Mouse (Mus musculus) MEL (cell line): ENCODE results near the gene Car2. TPM values are rescaled to one million over a fixed set of nuclear protein-coding genes. Genes with fewer than 3 reads are reported as not detected.

Source experiments
- DNase-seq: peaks from one replicate; pipeline ENCODE4 v3.0.0; 2011; ENCODE audit warnings: low read depth, low spot score
- H3K27ac ChIP-seq: 2 replicates; pipeline ENCODE4 v1.5.1; 2012; ENCODE audit warnings: low read depth, mild to moderate bottlenecking, control low read depth, low read length, moderate library complexity; ENCODE audit not compliant: control insufficient read depth
- H3K27me3 ChIP-seq, 2 experiments: fragments of 150-350 bp in 1 of 2; sonication (generic) in 1 of 2; 2 replicates each; pipeline ENCODE4 v1.6.1; 2012; ENCODE audit warnings: low read length in 2 of 2, mild to moderate bottlenecking in 2 of 2, improper control_type of control experiment in 1 of 2, moderate library complexity in 1 of 2; ENCODE audit not compliant: insufficient read depth in 2 of 2, control insufficient read depth in 1 of 2
- H3K36me3 ChIP-seq, 2 experiments: 2 replicates each; pipeline ENCODE4 v1.6.1; 2012 to 2014; ENCODE audit warnings: low read length in 2 of 2, improper control_type of control experiment in 1 of 2, inconsistent platforms in 1 of 2, mild to moderate bottlenecking in 1 of 2; ENCODE audit not compliant: insufficient read depth in 2 of 2, control insufficient read depth in 1 of 2
- H3K4me1 ChIP-seq, 2 experiments: fragments of 150-350 bp in 1 of 2; sonication (generic) in 1 of 2; 2 replicates each; pipeline ENCODE4 v1.6.1; 2012; ENCODE audit warnings: low read length in 2 of 2, improper control_type of control experiment in 1 of 2, mild to moderate bottlenecking in 1 of 2; ENCODE audit not compliant: insufficient read depth in 2 of 2, control insufficient read depth in 1 of 2
- H3K4me3 ChIP-seq, 2 experiments: fragments of 150-350 bp in 1 of 2; sonication (generic) in 1 of 2; 2 replicates each; pipeline ENCODE4 v1.5.1; 2012; ENCODE audit warnings: low read depth in 2 of 2, low read length in 2 of 2, mild to moderate bottlenecking in 2 of 2, moderate library complexity in 2 of 2, control low read depth in 1 of 2, improper control_type of control experiment in 1 of 2; ENCODE audit not compliant: control insufficient read depth in 1 of 2, insufficient read depth in 1 of 2
- H3K79me2 ChIP-seq: 2 replicates; pipeline ENCODE4 v1.6.1; 2012; ENCODE audit warnings: mild to moderate bottlenecking, low read length, moderate library complexity; ENCODE audit not compliant: control insufficient read depth, poor library complexity, insufficient read depth
- H3K9ac ChIP-seq: 2 replicates; pipeline ENCODE4 v1.6.1; 2012; ENCODE audit warnings: low read depth, mild to moderate bottlenecking, control low read depth, low read length, moderate library complexity; ENCODE audit not compliant: control insufficient read depth, poor library complexity, severe bottlenecking
- H3K9me3 ChIP-seq: fragments of 150-350 bp; sonication (generic); replicated peaks from 2 replicates; pipeline ENCODE4 v1.6.1; 2012; ENCODE audit warnings: mild to moderate bottlenecking, low read length, improper control_type of control experiment, moderate library complexity; ENCODE audit not compliant: insufficient read depth
- BHLHE40 ChIP-seq: IDR thresholded peaks from 2 replicates; pipeline ENCODE4 v1.6.1; 2012; ENCODE audit warnings: low read depth, mild to moderate bottlenecking, inconsistent platforms, low read length, improper control_type of control experiment, borderline replicate concordance
- CHD1 ChIP-seq: IDR thresholded peaks from 2 replicates; pipeline ENCODE4 v1.6.1; 2012; ENCODE audit warnings: low read depth, mild to moderate bottlenecking, inconsistent platforms, low read length, improper control_type of control experiment
- CHD2 ChIP-seq: IDR thresholded peaks from 2 replicates; pipeline ENCODE4 v1.6.1; 2011; ENCODE audit warnings: low read length, improper control_type of control experiment
- CTCF ChIP-seq, 3 experiments: IDR thresholded peaks in 2 of 3; conservative IDR thresholded peaks in 1 of 3; 2 replicates each; pipeline ENCODE4 v1.5.1; 2011 to 2012; ENCODE audit warnings: low read length in 3 of 3, low read depth in 2 of 3, mild to moderate bottlenecking in 2 of 3, improper control_type of control experiment in 1 of 3, inconsistent platforms in 1 of 3, mixed read lengths in 1 of 3, moderate library complexity in 1 of 3; ENCODE audit not compliant: control insufficient read depth in 1 of 3, insufficient read depth in 1 of 3, poor library complexity in 1 of 3, severe bottlenecking in 1 of 3
- E2F4 ChIP-seq: IDR thresholded peaks from 2 replicates; pipeline ENCODE4 v1.6.1; 2011; ENCODE audit warnings: low read depth, low read length, improper control_type of control experiment, borderline replicate concordance
- ELF1 ChIP-seq: IDR thresholded peaks from 2 replicates; pipeline ENCODE4 v1.6.1; 2014; ENCODE audit warnings: low read depth, mild to moderate bottlenecking, inconsistent platforms, low read length, improper control_type of control experiment, moderate library complexity
- EP300 ChIP-seq, 2 experiments: IDR thresholded peaks; 2 replicates each; pipeline ENCODE4 v1.6.1; 2011; ENCODE audit warnings: improper control_type of control experiment in 2 of 2, low read length in 2 of 2, low read depth in 1 of 2, mild to moderate bottlenecking in 1 of 2
- ETS1 ChIP-seq: IDR thresholded peaks from 2 replicates; pipeline ENCODE4 v1.6.1; 2012; ENCODE audit warnings: low read depth, mild to moderate bottlenecking, inconsistent platforms, low read length, improper control_type of control experiment, moderate library complexity
- GABPA ChIP-seq: IDR thresholded peaks from 2 replicates; pipeline ENCODE4 v1.6.1; 2012; ENCODE audit warnings: low read depth, mild to moderate bottlenecking, inconsistent platforms, low read length, improper control_type of control experiment, moderate library complexity
- HCFC1 ChIP-seq: IDR thresholded peaks from 2 replicates; pipeline ENCODE4 v1.6.1; 2012; ENCODE audit warnings: low read depth, mild to moderate bottlenecking, inconsistent platforms, low read length, improper control_type of control experiment, moderate library complexity
- JUND ChIP-seq: IDR thresholded peaks from 2 replicates; pipeline ENCODE4 v1.6.1; 2011; ENCODE audit warnings: low read depth, mild to moderate bottlenecking, improper control_type of control experiment, low read length
- KAT2A ChIP-seq: conservative IDR thresholded peaks from 2 replicates; pipeline ENCODE4 v1.6.1; 2012; ENCODE audit warnings: low read depth, low read length, improper control_type of control experiment, inconsistent platforms
- MAFK ChIP-seq: IDR thresholded peaks from 2 replicates; pipeline ENCODE4 v1.6.1; 2011; ENCODE audit warnings: low read depth, mild to moderate bottlenecking, low read length, improper control_type of control experiment, borderline replicate concordance
- MAX ChIP-seq: IDR thresholded peaks from 2 replicates; pipeline ENCODE4 v1.6.1; 2011; ENCODE audit warnings: low read length, improper control_type of control experiment
- MAZ ChIP-seq: IDR thresholded peaks from 2 replicates; pipeline ENCODE4 v1.6.1; 2012; ENCODE audit warnings: low read depth, mild to moderate bottlenecking, inconsistent platforms, low read length, improper control_type of control experiment
- MEF2A ChIP-seq: IDR thresholded peaks from 2 replicates; pipeline ENCODE4 v1.6.1; 2014; ENCODE audit warnings: low read depth, mild to moderate bottlenecking, inconsistent platforms, low read length, improper control_type of control experiment; ENCODE audit not compliant: poor library complexity, insufficient replicate concordance, severe bottlenecking; ENCODE audit errors: extremely low read depth
- MXI1 ChIP-seq: IDR thresholded peaks from 2 replicates; pipeline ENCODE4 v1.6.1; 2011; ENCODE audit warnings: mild to moderate bottlenecking, low read depth, low read length, improper control_type of control experiment
- MYB ChIP-seq: IDR thresholded peaks from 2 replicates; pipeline ENCODE4 v1.6.1; 2011; ENCODE audit warnings: mild to moderate bottlenecking, low read depth, low read length, improper control_type of control experiment
- MYC ChIP-seq: IDR thresholded peaks from 2 replicates; pipeline ENCODE4 v1.6.1; 2011; ENCODE audit warnings: low read depth, mild to moderate bottlenecking, low read length, improper control_type of control experiment, moderate library complexity
- NELFE ChIP-seq: IDR thresholded peaks from 2 replicates; pipeline ENCODE4 v1.6.1; 2011; ENCODE audit warnings: low read depth, low read length, improper control_type of control experiment
- NRF1 ChIP-seq: IDR thresholded peaks from 2 replicates; pipeline ENCODE4 v1.6.1; 2014; ENCODE audit warnings: low read depth, mild to moderate bottlenecking, inconsistent platforms, low read length, improper control_type of control experiment, moderate library complexity; ENCODE audit not compliant: poor library complexity, insufficient read depth, severe bottlenecking
- POLR2A ChIP-seq, 2 experiments: IDR thresholded peaks; 2 replicates each; pipeline ENCODE4 v1.6.1; 2011 to 2012; ENCODE audit warnings: low read length in 2 of 2, mild to moderate bottlenecking in 2 of 2, control low read depth in 1 of 2, improper control_type of control experiment in 1 of 2, low read depth in 1 of 2, moderate library complexity in 1 of 2; ENCODE audit not compliant: control insufficient read depth in 1 of 2, insufficient read depth in 1 of 2, poor library complexity in 1 of 2
- POLR2AphosphoS2 ChIP-seq: IDR thresholded peaks from 2 replicates; pipeline ENCODE4 v1.6.1; 2011; ENCODE audit warnings: low read length, improper control_type of control experiment
- POLR2AphosphoS5 ChIP-seq: IDR thresholded peaks from 2 replicates; pipeline ENCODE4 v1.6.1; 2012; ENCODE audit warnings: low read depth, borderline replicate concordance, mild to moderate bottlenecking, inconsistent platforms, low read length, moderate library complexity, mixed read lengths
- RAD21 ChIP-seq: IDR thresholded peaks from 2 replicates; pipeline ENCODE4 v1.6.1; 2011; ENCODE audit warnings: mild to moderate bottlenecking, low read depth, low read length, improper control_type of control experiment
- RCOR1 ChIP-seq: IDR thresholded peaks from 2 replicates; pipeline ENCODE4 v1.6.1; 2012; ENCODE audit warnings: low read depth, mild to moderate bottlenecking, inconsistent platforms, low read length, improper control_type of control experiment
- SIN3A ChIP-seq: IDR thresholded peaks from 2 replicates; pipeline ENCODE4 v1.6.1; 2012; ENCODE audit warnings: low read length, improper control_type of control experiment, inconsistent platforms
- SMC3 ChIP-seq: IDR thresholded peaks from 2 replicates; pipeline ENCODE4 v1.6.1; 2011; ENCODE audit warnings: low read depth, low read length, improper control_type of control experiment
- TAL1 ChIP-seq: IDR thresholded peaks from 2 replicates; pipeline ENCODE4 v1.6.1; 2012; ENCODE audit warnings: mild to moderate bottlenecking, inconsistent platforms, low read length, moderate library complexity, mixed read lengths
- TBP ChIP-seq: IDR thresholded peaks from 2 replicates; pipeline ENCODE4 v1.8.0; 2011; ENCODE audit warnings: low read depth, low read length, improper control_type of control experiment
- UBTF ChIP-seq: IDR thresholded peaks from 2 replicates; pipeline ENCODE4 v1.6.1; 2012; ENCODE audit warnings: low read depth, mild to moderate bottlenecking, inconsistent platforms, low read length, improper control_type of control experiment, moderate library complexity, borderline replicate concordance; ENCODE audit not compliant: insufficient read depth
- USF1 ChIP-seq: IDR thresholded peaks from 2 replicates; pipeline ENCODE4 v1.6.1; 2014; ENCODE audit warnings: low read depth, mild to moderate bottlenecking, inconsistent platforms, low read length, improper control_type of control experiment, moderate library complexity
- USF2 ChIP-seq, 2 experiments: IDR thresholded peaks; 2 replicates each; pipeline ENCODE4 v1.6.1; 2011 to 2012; ENCODE audit warnings: improper control_type of control experiment in 2 of 2, low read length in 2 of 2, borderline replicate concordance in 1 of 2, inconsistent platforms in 1 of 2, low read depth in 1 of 2, mild to moderate bottlenecking in 1 of 2; ENCODE audit not compliant: insufficient read depth in 1 of 2
- ZC3H11A ChIP-seq: IDR thresholded peaks from 2 replicates; pipeline ENCODE4 v1.6.1; 2012; ENCODE audit warnings: low read depth, mild to moderate bottlenecking, inconsistent platforms, low read length, improper control_type of control experiment
- ZMIZ1 ChIP-seq: IDR thresholded peaks from 2 replicates; pipeline ENCODE4 v1.6.1; 2012; ENCODE audit warnings: low read depth, mild to moderate bottlenecking, inconsistent platforms, low read length, improper control_type of control experiment, moderate library complexity
- ZNF384 ChIP-seq: IDR thresholded peaks from 2 replicates; pipeline ENCODE4 v1.6.1; 2012; ENCODE audit warnings: low read depth, mild to moderate bottlenecking, inconsistent platforms, low read length, improper control_type of control experiment
- polyA plus RNA-seq, 2 experiments: library from polyadenylated mRNA; stranded (reverse) in 1 of 2; unstranded in 1 of 2; fragments of >175 nt in 1 of 2; fragments of >200 nt in 1 of 2; gene quantifications; 2 replicates each; pipeline versions ENCODE4 v1.2.1 to v1.2.4; 2012; ENCODE audit warnings: low replicate concordance in 2 of 2, low read depth in 1 of 2; ENCODE audit not compliant: insufficient read length in 2 of 2, insufficient read depth in 1 of 2, missing spikeins in 1 of 2
- total RNA-seq: library from RNA; depleted of rRNA; stranded (reverse); fragments of 300-350 nt; gene quantifications from 2 replicates; pipeline ENCODE4 v1.2.3, GENCODE M21; 2012

Gene Car2
- total and polyA plus RNA-seq, 3 experiments, result 109 to 397 (median 369) TPM

- Histone ChIP-seq H3K4me1 (peaks cover 20 to 25% of the 10 kb centered on the region in 2 experiments), H3K27ac (peak overlapping the region; percentile 63), H3K4me3 (peak overlapping the region; percentile 28 to 46), H3K27me3 (no peaks in the 10 kb centered on the region), H3K9me3 (no peaks in the 10 kb centered on the region), H3K9ac (peak overlapping the region; percentile 47), H3K79me2 (peaks cover 53% of the 10 kb centered on the region), H3K36me3 (peaks cover 12 to 51% of the 10 kb centered on the region in 2 experiments)
- DNase-seq, result peak; percentile 61
- TF ChIP-seq TAL1, result peak; percentile 72
- TF ChIP-seq HCFC1, result no peak
- TF ChIP-seq POLR2AphosphoS2, result no peak
- no peak for TF ChIP-seq CTCF (IDR thresholded peaks at IDR 0.05 in 2 of 3, conservative IDR thresholded peaks at IDR 0.05 in 1 of 3; ENCODE audit: control insufficient read depth in 1 of 3, insufficient read depth in 1 of 3, low read depth in 2 of 3, low read length in 3 of 3, poor library complexity in 1 of 3, severe bottlenecking in 1 of 3)
- no peak for TF ChIP-seq RAD21
- TF ChIP-seq KAT2A, result no peak
- TF ChIP-seq POLR2A (IDR thresholded peaks at IDR 0.05; ENCODE audit: control insufficient read depth in 1 of 2, insufficient read depth in 1 of 2, low read depth in 1 of 2, low read length in 2 of 2, poor library complexity in 1 of 2), result no peak
- TF ChIP-seq MYC, result no peak
- TF ChIP-seq CHD2, result no peak
- TF ChIP-seq MAZ, result no peak
- TF ChIP-seq MEF2A, result no peak
- TF ChIP-seq CHD1, result 0 out of 2 replicates have a peak, but pooled peaks have one; percentile 94
- no peak for TF ChIP-seq NRF1
- TF ChIP-seq BHLHE40, result no peak
- no peak for TF ChIP-seq MAX
- peak; percentile 62 to 74; a peak in 3 of 4 replicates for TF ChIP-seq EP300 (IDR thresholded peaks at IDR 0.05; ENCODE audit: low read depth in 1 of 2, low read length in 2 of 2)
- peak; percentile 48 for TF ChIP-seq SIN3A
- TF ChIP-seq USF1, result no peak
- no peak for TF ChIP-seq NELFE
- 0 out of 2 replicates have a peak, but pooled peaks have one; percentile 30 for TF ChIP-seq MXI1
- TF ChIP-seq E2F4, result no peak
- TF ChIP-seq ELF1, result no peak
- no peak for TF ChIP-seq MYB
- TF ChIP-seq TBP, result 0 out of 2 replicates have a peak, but pooled peaks have one; percentile 14
- no peak for TF ChIP-seq ZMIZ1
- TF ChIP-seq UBTF, result no peak
- no peak for TF ChIP-seq ZNF384
- peak; percentile 40; the same call in 1 of the 2 replicates for TF ChIP-seq RCOR1
- TF ChIP-seq USF2 (IDR thresholded peaks at IDR 0.05; ENCODE audit: borderline replicate concordance in 1 of 2, insufficient read depth in 1 of 2, low read depth in 1 of 2, low read length in 2 of 2), result no peak
- 0 out of 2 replicates have a peak, but pooled peaks have one; percentile 18 for TF ChIP-seq MAFK
- no peak for TF ChIP-seq GABPA
- TF ChIP-seq JUND, result no peak
- TF ChIP-seq POLR2AphosphoS5, result no peak
- TF ChIP-seq ETS1, result peak; percentile 64; the same call in 1 of the 2 replicates
- TF ChIP-seq SMC3, result no peak
- no peak for TF ChIP-seq ZC3H11A
Observed at GRCm38 (mm10) chr3:14889716-14890409, 3.8 kb downstream of the Car2 start.
